Mouse (Mus musculus) cerebellum, postnatal 36 days (tissue): ENCODE measurements around the gene Hras.

Source experiments
- DNase-seq, 2 experiments: peaks; one replicate each; pipeline ENCODE4 v3.0.0; 2021 to 2022; ENCODE audit warnings: mixed read lengths in 2 of 2

Hras gene

GRCm38 (mm10) chr7:141173323-141173850 is 20.4 kb downstream of the Hras start:
- DNase-seq = no peak

GRCm38 (mm10) chr7:141172116-141173006 is 21.4 kb downstream of the Hras start, which contains the start of gene Rnh1:
Rnh1 (minus strand) TSS chr7:141172857.
- peak; percentile 89 to 90 for DNase-seq

- no peak for DNase-seq
These were observed 23.9 kb downstream of the Hras start for GRCm38 (mm10) chr7:141169866-141170265.

GRCm38 (mm10) chr7:141169300-141169699 is 24.5 kb downstream of the Hras start:
- no peak for DNase-seq

- no peak for DNase-seq
These were observed 25.3 kb downstream of the Hras start for GRCm38 (mm10) chr7:141168518-141168953.

- no peak for DNase-seq
These were observed 25.8 kb downstream of the Hras start for GRCm38 (mm10) chr7:141167901-141168517.

GRCm38 (mm10) chr7:141164850-141165249 is 29.0 kb downstream of the Hras start:
- no peak for DNase-seq

- no peak for DNase-seq
These were observed 29.4 kb downstream of the Hras start for GRCm38 (mm10) chr7:141164397-141164796.

GRCm38 (mm10) chr7:141155362-141155761 is 38.4 kb downstream of the Hras start:
- no peak for DNase-seq

- no peak for DNase-seq
These were observed 45.2 kb downstream of the Hras start for GRCm38 (mm10) chr7:141148639-141149038.

- peak; percentile 47 to 60 for DNase-seq
These were observed 46.8 kb downstream of the Hras start for GRCm38 (mm10) chr7:141147044-141147443.

- no peak for DNase-seq
These were observed 47.7 kb downstream of the Hras start for GRCm38 (mm10) chr7:141146043-141146595.

- peak; percentile 34 to 43 for DNase-seq
These were observed 48.4 kb downstream of the Hras start for GRCm38 (mm10) chr7:141145403-141145802.

- DNase-seq = no peak
These were observed 49.2 kb downstream of the Hras start for GRCm38 (mm10) chr7:141144650-141145049.

GRCm38 (mm10) chr7:141143861-141144260 is 49.9 kb downstream of the Hras start:
- no peak for DNase-seq

GRCm38 (mm10) chr7:141143112-141143511 is 50.7 kb downstream of the Hras start:
- DNase-seq = peak in 1 of 2 experiments; percentile 40

- no peak for DNase-seq
These were observed 52.5 kb downstream of the Hras start for GRCm38 (mm10) chr7:141141326-141141725.
